Mouse (Mus musculus): ENCODE data around the gene Mcoln1. TPM values are rescaled to one million over a fixed set of nuclear protein-coding genes. Genes with fewer than 3 reads are reported as not detected.
A peak's percentile ranks its signal among the peaks of the same experiment; 100 is the strongest.

Gene Mcoln1
- polyA plus RNA-seq (2012; rRNA removed), result 239 and 302 TPM in 2 replicates

- Histone ChIP-seq H3K4me1 (ENCODE audit: control insufficient read depth, insufficient read depth, low read length) (peaks cover 3% of the 10 kb centered on the region; the same call in 1 of the 2 replicates), H3K27me3 (replicated peaks; ENCODE audit: control insufficient read depth, insufficient read depth, low read length) (no peaks in the 10 kb centered on the region), H3K4me3 (ENCODE audit: insufficient read depth, low read depth, low read length) (peak within 1 kb of the TSS; percentile 72), H3K36me3 (ENCODE audit: control insufficient read depth, insufficient read depth, low read length) (no peaks in the 10 kb centered on the region), H3K27ac (ENCODE audit: insufficient read depth, low read depth, low read length) (peak within 1 kb of the TSS; percentile 75)
- DNase-seq, result peak; percentile 99
- no peak for TF ChIP-seq CTCF (conservative IDR thresholded peaks at IDR 0.05; ENCODE audit: insufficient read depth, insufficient read length, low read depth, low read length)
- peak; percentile 75 for TF ChIP-seq POLR2A (IDR thresholded peaks at IDR 0.05; ENCODE audit: low read depth, low read length)
- under 1% methylated on average over 70 of the region's 70 CpGs for WGBS
Measured at GRCm38 (mm10) chr8:3500235-3501090, at the start of gene Mcoln1. Mcoln1 (plus strand) TSS chr8:3500457.

- 22% methylated on average over 5 of the region's 5 CpGs for WGBS
- no peaks in the 10 kb centered on the region for H3K36me3 ChIP-seq (ENCODE audit: control insufficient read depth, insufficient read depth, low read length)
- H3K4me3 ChIP-seq (ENCODE audit: insufficient read depth, low read depth, low read length), result no peak overlapping the region
- H3K4me1 ChIP-seq (ENCODE audit: control insufficient read depth, insufficient read depth, low read length), result no peaks in the 10 kb centered on the region
- TF ChIP-seq CTCF (conservative IDR thresholded peaks at IDR 0.05; ENCODE audit: insufficient read depth, insufficient read length, low read depth, low read length), result peak; percentile 88
- TF ChIP-seq POLR2A (IDR thresholded peaks at IDR 0.05; ENCODE audit: low read depth, low read length), result no peak
- DNase-seq, result peak; percentile 40
- H3K27ac ChIP-seq (ENCODE audit: insufficient read depth, low read depth, low read length), result no peak overlapping the region
- H3K27me3 ChIP-seq (replicated peaks; ENCODE audit: control insufficient read depth, insufficient read depth, low read length), result no peaks in the 10 kb centered on the region
Measured at GRCm38 (mm10) chr8:3450670-3451069, 49.6 kb upstream of the Mcoln1 start.

GRCm38 (mm10) chr8:3451992-3452391, 48.3 kb upstream of the Mcoln1 start:
- H3K27me3 ChIP-seq (replicated peaks; ENCODE audit: control insufficient read depth, insufficient read depth, low read length), result no peaks in the 10 kb centered on the region
- H3K4me1 ChIP-seq (ENCODE audit: control insufficient read depth, insufficient read depth, low read length), result no peaks in the 10 kb centered on the region
- no peaks in the 10 kb centered on the region for H3K36me3 ChIP-seq (ENCODE audit: control insufficient read depth, insufficient read depth, low read length)
- 66% methylated on average over 25 of the region's 25 CpGs for WGBS
- TF ChIP-seq POLR2A (IDR thresholded peaks at IDR 0.05; ENCODE audit: low read depth, low read length) (no peak), CTCF (conservative IDR thresholded peaks at IDR 0.05; ENCODE audit: insufficient read depth, insufficient read length, low read depth, low read length) (no peak)
- no peak overlapping the region for H3K27ac ChIP-seq (ENCODE audit: insufficient read depth, low read depth, low read length)
- DNase-seq, result peak; percentile 76
- H3K4me3 ChIP-seq (ENCODE audit: insufficient read depth, low read depth, low read length), result no peak overlapping the region

GRCm38 (mm10) chr8:3463248-3463647, 37.0 kb upstream of the Mcoln1 start:
- Histone ChIP-seq H3K27me3 (replicated peaks; ENCODE audit: control insufficient read depth, insufficient read depth, low read length) (no peaks in the 10 kb centered on the region), H3K4me1 (ENCODE audit: control insufficient read depth, insufficient read depth, low read length) (peaks cover 5% of the 10 kb centered on the region; the same call in 1 of the 2 replicates), H3K36me3 (ENCODE audit: control insufficient read depth, insufficient read depth, low read length) (no peaks in the 10 kb centered on the region), H3K4me3 (ENCODE audit: insufficient read depth, low read depth, low read length) (no peak overlapping the region), H3K27ac (ENCODE audit: insufficient read depth, low read depth, low read length) (no peak overlapping the region)
- peak; percentile 75 for DNase-seq
- no peak for TF ChIP-seq POLR2A (IDR thresholded peaks at IDR 0.05; ENCODE audit: low read depth, low read length)
- no peak for TF ChIP-seq CTCF (conservative IDR thresholded peaks at IDR 0.05; ENCODE audit: insufficient read depth, insufficient read length, low read depth, low read length)
- 54% methylated on average over 2 of the region's 2 CpGs for WGBS

- no peak for TF ChIP-seq POLR2A (IDR thresholded peaks at IDR 0.05; ENCODE audit: low read depth, low read length)
- TF ChIP-seq CTCF (conservative IDR thresholded peaks at IDR 0.05; ENCODE audit: insufficient read depth, insufficient read length, low read depth, low read length), result peak; percentile 68
- Histone ChIP-seq H3K4me3 (ENCODE audit: insufficient read depth, low read depth, low read length) (no peak overlapping the region), H3K36me3 (ENCODE audit: control insufficient read depth, insufficient read depth, low read length) (no peaks in the 10 kb centered on the region), H3K27me3 (replicated peaks; ENCODE audit: control insufficient read depth, insufficient read depth, low read length) (no peaks in the 10 kb centered on the region), H3K27ac (ENCODE audit: insufficient read depth, low read depth, low read length) (no peak overlapping the region; the same call in 1 of the 2 replicates), H3K4me1 (ENCODE audit: control insufficient read depth, insufficient read depth, low read length) (peaks cover 6% of the 10 kb centered on the region; the same call in 1 of the 2 replicates)
- DNase-seq, result peak; percentile 54
- WGBS, result 45% methylated on average over 5 of the region's 5 CpGs
Measured at GRCm38 (mm10) chr8:3464309-3464708, 35.9 kb upstream of the Mcoln1 start.

GRCm38 (mm10) chr8:3467006-3467885, 33.0 kb upstream of the Mcoln1 start, which contains the start of gene Pex11g:
Pex11g (minus strand) TSS chr8:3467680.
- TF ChIP-seq CTCF (conservative IDR thresholded peaks at IDR 0.05; ENCODE audit: insufficient read depth, insufficient read length, low read depth, low read length) (no peak), POLR2A (IDR thresholded peaks at IDR 0.05; ENCODE audit: low read depth, low read length) (peak; percentile 58)
- H3K27ac ChIP-seq (ENCODE audit: insufficient read depth, low read depth, low read length), result peak within 1 kb of the TSS; percentile 85

More at GRCm38 (mm10) chr8:3467006-3467885, 33.0 kb upstream of the Mcoln1 start, which contains the start of gene Pex11g:
- H3K27me3 ChIP-seq (replicated peaks; ENCODE audit: control insufficient read depth, insufficient read depth, low read length), result no peaks in the 10 kb centered on the region
- 5% methylated on average over 32 of the region's 32 CpGs for WGBS
- H3K4me3 ChIP-seq (ENCODE audit: insufficient read depth, low read depth, low read length), result peak within 1 kb of the TSS; percentile 79
- peaks cover 6% of the 10 kb centered on the region; the same call in 1 of the 2 replicates for H3K4me1 ChIP-seq (ENCODE audit: control insufficient read depth, insufficient read depth, low read length)
- H3K36me3 ChIP-seq (ENCODE audit: control insufficient read depth, insufficient read depth, low read length), result no peaks in the 10 kb centered on the region
- peak; percentile 99 for DNase-seq
